Mouse (Mus musculus): Measurements from ENCODE around the gene Vmn1r155. TPM values are rescaled to one million over a fixed set of nuclear protein-coding genes. Genes with fewer than 3 reads are reported as not detected.
"Not testable (repeated sequence)": the region's sequence is repeated elsewhere in the genome, so short reads cannot be mapped to it uniquely, and the experiment has no call there.

The Vmn1r155 gene
- not detected in 2 replicates for polyA plus RNA-seq (2012; ENCODE audit: insufficient read depth, low replicate concordance)

DNA sequence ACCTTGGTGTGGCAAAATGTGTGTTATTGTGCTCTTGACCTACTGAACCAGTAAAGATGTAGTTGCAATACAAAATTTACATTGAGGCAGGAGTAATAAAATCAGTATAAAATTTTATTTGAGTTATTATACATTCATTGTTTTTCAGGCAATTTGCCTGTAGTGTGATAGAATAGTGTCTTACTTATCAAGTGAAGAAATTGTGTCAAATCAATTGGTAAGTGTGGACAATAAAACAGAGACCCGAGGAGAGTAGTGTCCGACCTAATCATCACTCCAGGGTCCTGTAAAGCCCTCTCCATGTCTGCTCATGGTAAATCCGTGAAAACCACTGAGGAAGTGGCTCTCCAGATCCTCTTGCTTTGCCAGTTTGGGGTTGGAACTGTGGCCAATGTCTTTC lies at the start of gene Vmn1r155:
Vmn1r155 (plus strand) TSS at position 301 of the 400 bp plus-strand sequence.
- not testable (repeated sequence) for H3K36me3 ChIP-seq (replicated peaks; ENCODE audit: low read length); H3K4me1 ChIP-seq; H3K27me3 ChIP-seq (replicated peaks); H3K4me3 ChIP-seq (replicated peaks); H3K9me3 ChIP-seq

DNA sequence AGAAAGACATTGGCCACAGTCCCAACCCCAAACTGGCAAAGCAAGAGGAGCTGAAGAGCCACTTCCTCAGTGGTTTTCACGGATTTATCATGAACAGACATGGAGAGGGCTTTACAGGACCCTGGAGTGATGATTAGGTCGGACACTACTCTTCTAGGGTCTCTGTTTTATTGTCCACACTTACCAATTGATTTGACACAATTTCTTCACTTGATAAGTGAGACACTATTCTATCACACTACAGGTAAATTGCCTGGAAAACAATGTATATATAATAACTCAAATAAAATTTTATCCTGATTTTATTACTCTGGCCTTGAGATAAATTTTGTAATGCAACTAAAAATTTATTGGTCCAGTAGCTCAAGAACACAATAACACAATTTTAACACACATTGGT lies 34.4 kb downstream of the Vmn1r155 start, which contains the start of gene Gm8693:
Gm8693 (minus strand) TSS at position 101 of the 400 bp plus-strand sequence.
- H3K9me3 ChIP-seq; H3K4me3 ChIP-seq (replicated peaks); H3K4me1 ChIP-seq; H3K36me3 ChIP-seq (replicated peaks; ENCODE audit: low read length); H3K27me3 ChIP-seq (replicated peaks): not testable (repeated sequence)

Other genes with a start within 250 kb of the Vmn1r155 start
- gene Vmn1r148, start 244.4 kb upstream of the Vmn1r155 start, polyA plus RNA-seq (2012; ENCODE audit: insufficient read depth, low replicate concordance): not detected in 2 replicates
- not detected in 2 replicates for gene Vmn1r149, start 219.8 kb upstream of the Vmn1r155 start, polyA plus RNA-seq (2012; ENCODE audit: insufficient read depth, low replicate concordance)
- gene Gm10665, start 193.9 kb upstream of the Vmn1r155 start, polyA plus RNA-seq (2012; ENCODE audit: insufficient read depth, low replicate concordance): not detected in 2 replicates
- gene Vmn1r151, start 158.3 kb upstream of the Vmn1r155 start, polyA plus RNA-seq (2012; ENCODE audit: insufficient read depth, low replicate concordance): not detected in 2 replicates
- not detected in 2 replicates for gene Vmn1r152, start 135.1 kb upstream of the Vmn1r155 start, polyA plus RNA-seq (2012; ENCODE audit: insufficient read depth, low replicate concordance)
- not detected in 2 replicates for gene Gm8677, start 123.1 kb upstream of the Vmn1r155 start, polyA plus RNA-seq (2012; ENCODE audit: insufficient read depth, low replicate concordance)
- not detected in 2 replicates for gene Gm4201, start 92.7 kb upstream of the Vmn1r155 start, polyA plus RNA-seq (2012; ENCODE audit: insufficient read depth, low replicate concordance)
- not detected in 2 replicates for gene Gm4565, start 69.9 kb upstream of the Vmn1r155 start, polyA plus RNA-seq (2012; ENCODE audit: insufficient read depth, low replicate concordance)
- gene Gm8693, start 34.3 kb downstream of the Vmn1r155 start, polyA plus RNA-seq (2012; ENCODE audit: insufficient read depth, low replicate concordance): not detected in 2 replicates
- not detected in 2 replicates for gene Gm4567, start 61.7 kb downstream of the Vmn1r155 start, polyA plus RNA-seq (2012; ENCODE audit: insufficient read depth, low replicate concordance)
- gene Vmn1r157, start 103.7 kb downstream of the Vmn1r155 start, polyA plus RNA-seq (2012; ENCODE audit: insufficient read depth, low replicate concordance): not detected in 2 replicates
- gene Vmn1r158, start 132.8 kb downstream of the Vmn1r155 start, polyA plus RNA-seq (2012; ENCODE audit: insufficient read depth, low replicate concordance): not detected in 2 replicates
- not detected in 2 replicates for gene Vmn1r159, start 185.6 kb downstream of the Vmn1r155 start, polyA plus RNA-seq (2012; ENCODE audit: insufficient read depth, low replicate concordance)
- not detected in 2 replicates for gene Vmn1r160, start 213.2 kb downstream of the Vmn1r155 start, polyA plus RNA-seq (2012; ENCODE audit: insufficient read depth, low replicate concordance)